Mouse (Mus musculus) G1E (cell line): ENCODE data around the gene Tardbp. TPM values are rescaled to one million over a fixed set of nuclear protein-coding genes. Genes with fewer than 3 reads are reported as not detected.

Experiments
- ATAC-seq: 2 replicates; pipeline ENCODE4 v1.8.0; 2016; ENCODE audit warnings: mild to moderate bottlenecking; ENCODE audit not compliant: insufficient number of reproducible peaks, poor library complexity, low FRiP score, severe bottlenecking; ENCODE audit errors: extremely low read depth
- DNase-seq: peaks from one replicate; pipeline ENCODE4 v3.0.0; 2012; ENCODE audit warnings: low spot score
- H3K27me3 ChIP-seq: 2 replicates; pipeline ENCODE4 v1.6.1; 2012; ENCODE audit warnings: mild to moderate bottlenecking, low read length, inconsistent platforms; ENCODE audit not compliant: insufficient read depth
- H3K36me3 ChIP-seq: replicated peaks from 2 replicates; pipeline ENCODE3; 2012; ENCODE audit warnings: mild to moderate bottlenecking, inconsistent platforms
- H3K4me1 ChIP-seq: 2 replicates; pipeline ENCODE4 v1.6.1; 2012; ENCODE audit warnings: low read depth, low read length, inconsistent platforms, mixed read lengths; ENCODE audit not compliant: insufficient read depth
- H3K4me3 ChIP-seq: 2 replicates; pipeline ENCODE4 v1.5.1; 2012; ENCODE audit warnings: low read depth, mild to moderate bottlenecking, inconsistent platforms, low read length, moderate library complexity, mixed read lengths
- H3K9me3 ChIP-seq: replicated peaks from 2 replicates; pipeline ENCODE4 v1.6.1; 2012; ENCODE audit warnings: inconsistent platforms
- CTCF ChIP-seq: IDR thresholded peaks from 2 replicates; pipeline ENCODE4 v1.5.1; 2012; ENCODE audit warnings: low read depth, low read length, inconsistent platforms, mixed read lengths
- GATA1 ChIP-seq: IDR thresholded peaks from 2 replicates; pipeline ENCODE4 v1.6.1; 2012; ENCODE audit warnings: borderline replicate concordance, low read length, inconsistent platforms, mixed read lengths
- GATA2 ChIP-seq: IDR thresholded peaks from 2 replicates; pipeline ENCODE4 v1.6.1; 2012; ENCODE audit warnings: low read depth, low read length, inconsistent platforms, borderline replicate concordance
- POLR2AphosphoS5 ChIP-seq: IDR thresholded peaks from 2 replicates; pipeline ENCODE4 v1.6.1; 2012; ENCODE audit warnings: low read depth, low read length, inconsistent platforms; ENCODE audit not compliant: insufficient replicate concordance
- TAL1 ChIP-seq: conservative IDR thresholded peaks from 2 replicates; pipeline ENCODE4 v1.6.1; 2012; ENCODE audit warnings: low read depth, low read length, inconsistent platforms, mixed read lengths
- polyA plus RNA-seq: library from polyadenylated mRNA; stranded (reverse); fragments of >175 nt; gene quantifications from 2 replicates; pipeline ENCODE4 v1.2.3, GENCODE M21; 2012
- total RNA-seq, 2 experiments: library from RNA; stranded (forward) in 1 of 2; stranded (reverse) in 1 of 2; fragments of 200-1000 nt in 1 of 2; fragments of >200 nt in 1 of 2; fragmentation: Nextera tagmentation in 1 of 2; gene quantifications; 2 replicates each; pipeline ENCODE4 v1.2.3; 2014 to 2017

Tardbp gene
- total and polyA plus RNA-seq, 3 experiments, result 59.3 to 649 (median 296) TPM

GRCm38 (mm10) chr4:148651045-148651444 lies 24.2 kb upstream of the Tardbp start:
- no peak overlapping the region for H3K4me3 ChIP-seq
- H3K4me1 ChIP-seq, result peaks cover 3% of the 10 kb centered on the region; the same call in 1 of the 2 replicates
- no peak for DNase-seq
- no peak for ATAC-seq
- H3K9me3 ChIP-seq, result peaks cover 3% of the 10 kb centered on the region; the same call in 1 of the 2 replicates
- peaks cover 20% of the 10 kb centered on the region for H3K27me3 ChIP-seq
- TF ChIP-seq TAL1 (no peak), GATA1 (no peak), POLR2AphosphoS5 (no peak), GATA2 (no peak), CTCF (no peak)
- no peaks in the 10 kb centered on the region for H3K36me3 ChIP-seq

GRCm38 (mm10) chr4:148649309-148649708 lies 22.5 kb upstream of the Tardbp start:
- Histone ChIP-seq H3K4me3 (no peak overlapping the region), H3K27me3 (peaks cover 21% of the 10 kb centered on the region), H3K36me3 (no peaks in the 10 kb centered on the region), H3K4me1 (peaks cover 3% of the 10 kb centered on the region; the same call in 1 of the 2 replicates), H3K9me3 (peaks cover 3% of the 10 kb centered on the region; the same call in 1 of the 2 replicates)
- TF ChIP-seq GATA2 (no peak), CTCF (0 out of 2 replicates have a peak, but pooled peaks have one; percentile 11), TAL1 (no peak), GATA1 (no peak), POLR2AphosphoS5 (no peak)
- DNase-seq (no peak), ATAC-seq (no peak)

GRCm38 (mm10) chr4:148646616-148647015 lies 19.8 kb upstream of the Tardbp start:
- no peaks in the 10 kb centered on the region for H3K9me3 ChIP-seq
- DNase-seq, result no peak
- TF ChIP-seq POLR2AphosphoS5 (no peak), GATA2 (no peak), GATA1 (no peak), TAL1 (no peak), CTCF (no peak)
- peaks cover 32% of the 10 kb centered on the region for H3K27me3 ChIP-seq
- ATAC-seq, result no peak
- no peaks in the 10 kb centered on the region for H3K36me3 ChIP-seq
- no peak overlapping the region for H3K4me3 ChIP-seq
- H3K4me1 ChIP-seq, result peaks cover 13% of the 10 kb centered on the region

GRCm38 (mm10) chr4:148644926-148645325 lies 18.1 kb upstream of the Tardbp start:
- H3K9me3 ChIP-seq, result no peaks in the 10 kb centered on the region
- ATAC-seq, result no peak
- peaks cover 30% of the 10 kb centered on the region for H3K27me3 ChIP-seq
- no peaks in the 10 kb centered on the region for H3K36me3 ChIP-seq
- peaks cover 13% of the 10 kb centered on the region for H3K4me1 ChIP-seq
- TF ChIP-seq POLR2AphosphoS5, result no peak
- TF ChIP-seq TAL1, result no peak
- TF ChIP-seq GATA2, result no peak
- no peak for TF ChIP-seq GATA1
- TF ChIP-seq CTCF, result no peak
- no peak for DNase-seq
- H3K4me3 ChIP-seq, result no peak overlapping the region

GRCm38 (mm10) chr4:148644157-148644511 lies 17.3 kb upstream of the Tardbp start:
- no peaks in the 10 kb centered on the region for H3K9me3 ChIP-seq
- H3K4me1 ChIP-seq, result peaks cover 13% of the 10 kb centered on the region
- no peak overlapping the region for H3K4me3 ChIP-seq
- peak; percentile 86 for TF ChIP-seq CTCF
- TF ChIP-seq TAL1, result no peak
- TF ChIP-seq GATA2, result no peak
- no peak for ATAC-seq
- H3K36me3 ChIP-seq, result no peaks in the 10 kb centered on the region
- peaks cover 30% of the 10 kb centered on the region for H3K27me3 ChIP-seq
- DNase-seq, result no peak

- ATAC-seq, result no peak
- no peak for DNase-seq
- H3K4me3 ChIP-seq, result no peak within 1 kb of the TSS
- no peaks in the 10 kb centered on the region for H3K9me3 ChIP-seq
- peaks cover 13% of the 10 kb centered on the region for H3K4me1 ChIP-seq
- no peaks in the 10 kb centered on the region for H3K36me3 ChIP-seq
- H3K27me3 ChIP-seq, result peaks cover 30% of the 10 kb centered on the region
- TF ChIP-seq POLR2AphosphoS5 (no peak), TAL1 (no peak), CTCF (no peak), GATA1 (no peak), GATA2 (no peak)
Measured at GRCm38 (mm10) chr4:148643291-148644156, 16.7 kb upstream of the Tardbp start, which contains the start of gene Gm572. Gm572 (plus strand) TSS chr4:148643317.
